Mouse (Mus musculus) liver, embryonic 12.5 days (tissue): ENCODE measurements around the gene Fuca2. TPM values are rescaled to one million over a fixed set of nuclear protein-coding genes. Genes with fewer than 3 reads are reported as not detected.
"Not testable (repeated sequence)": the region's sequence is repeated elsewhere in the genome, so short reads cannot be mapped to it uniquely, and the experiment has no call there.

Experiments
- ATAC-seq: fragments of 200-750 bp; cut with Nextera tagmentation; 2 replicates; pipeline ENCODE4 v1.8.0; 2017; ENCODE audit warnings: moderate number of reproducible peaks, mild to moderate bottlenecking, moderate library complexity
- H3K27ac ChIP-seq: fragments of 300-500 bp; sonication (generic); 2 replicates; pipeline ENCODE4 v1.5.1; 2016; ENCODE audit warnings: mild to moderate bottlenecking
- H3K27me3 ChIP-seq: fragments of 300-500 bp; sonication (generic); replicated peaks from 2 replicates; pipeline ENCODE4 v1.6.1; 2016; ENCODE audit warnings: mild to moderate bottlenecking, moderate library complexity
- H3K36me3 ChIP-seq: fragments of 300-500 bp; sonication (generic); 2 replicates; pipeline ENCODE4 v1.6.1; 2016; ENCODE audit warnings: mild to moderate bottlenecking, moderate library complexity
- H3K4me1 ChIP-seq: fragments of 300-500 bp; sonication (generic); 2 replicates; pipeline ENCODE4 v1.6.1; 2016
- H3K4me2 ChIP-seq: fragments of 300-500 bp; sonication (generic); 2 replicates; pipeline ENCODE4 v1.6.1; 2016; ENCODE audit warnings: mild to moderate bottlenecking, moderate library complexity
- H3K4me3 ChIP-seq: fragments of 300-500 bp; sonication (generic); 2 replicates; pipeline ENCODE4 v1.5.1; 2016; ENCODE audit warnings: mild to moderate bottlenecking, moderate library complexity
- H3K9ac ChIP-seq: fragments of 300-500 bp; sonication (generic); 2 replicates; pipeline ENCODE4 v1.6.1; 2016; ENCODE audit warnings: mild to moderate bottlenecking, moderate library complexity
- H3K9me3 ChIP-seq: fragments of 300-500 bp; sonication (generic); replicated peaks from 2 replicates; pipeline ENCODE4 v1.6.1; 2016; ENCODE audit warnings: mild to moderate bottlenecking, moderate library complexity
- WGBS: fragments of 180-500 bp; shearing (Covaris S2); methylation state at CpG from one replicate; pipeline ENCODE4 v1.1.7; 2016; ENCODE audit not compliant: insufficient replicate concordance; 5-methylcytosine and 5-hydroxymethylcytosine counted together
- polyA plus RNA-seq: library from polyadenylated mRNA; unstranded; fragments of >200 nt; fragmentation: Nextera tagmentation; extraction: Ambion mirVana; gene quantifications from 2 replicates; pipeline ENCODE4 v1.2.1, GENCODE M21; 2016

The Fuca2 gene
- polyA plus RNA-seq, result 57.7 and 59.6 TPM in 2 replicates

- peaks cover 6% of the 10 kb centered on the region; the same call in 1 of the 2 replicates for H3K27me3 ChIP-seq
- peak within 1 kb of the TSS; percentile 80 for H3K4me2 ChIP-seq
- H3K27ac ChIP-seq, result no peak within 1 kb of the TSS
- H3K9me3 ChIP-seq, result no peaks in the 10 kb centered on the region
- peaks cover 36% of the 10 kb centered on the region for H3K4me1 ChIP-seq
- H3K36me3 ChIP-seq, result peaks cover 12% of the 10 kb centered on the region
- H3K9ac ChIP-seq, result peak within 1 kb of the TSS; percentile 78; the same call in 1 of the 2 replicates
- 63% methylated on average over 2 of the region's 2 CpGs for WGBS
- no peak for ATAC-seq
- no peak within 1 kb of the TSS; the same call in 1 of the 2 replicates for H3K4me3 ChIP-seq
Observed at GRCm38 (mm10) chr10:13499331-13499730, at the start of gene Fuca2. Fuca2 (plus strand) TSS chr10:13499540.

GRCm38 (mm10) chr10:13451640-13452039, 47.7 kb upstream of the Fuca2 start:
- H3K9ac ChIP-seq, result no peak overlapping the region
- ATAC-seq, result no peak

DNA sequence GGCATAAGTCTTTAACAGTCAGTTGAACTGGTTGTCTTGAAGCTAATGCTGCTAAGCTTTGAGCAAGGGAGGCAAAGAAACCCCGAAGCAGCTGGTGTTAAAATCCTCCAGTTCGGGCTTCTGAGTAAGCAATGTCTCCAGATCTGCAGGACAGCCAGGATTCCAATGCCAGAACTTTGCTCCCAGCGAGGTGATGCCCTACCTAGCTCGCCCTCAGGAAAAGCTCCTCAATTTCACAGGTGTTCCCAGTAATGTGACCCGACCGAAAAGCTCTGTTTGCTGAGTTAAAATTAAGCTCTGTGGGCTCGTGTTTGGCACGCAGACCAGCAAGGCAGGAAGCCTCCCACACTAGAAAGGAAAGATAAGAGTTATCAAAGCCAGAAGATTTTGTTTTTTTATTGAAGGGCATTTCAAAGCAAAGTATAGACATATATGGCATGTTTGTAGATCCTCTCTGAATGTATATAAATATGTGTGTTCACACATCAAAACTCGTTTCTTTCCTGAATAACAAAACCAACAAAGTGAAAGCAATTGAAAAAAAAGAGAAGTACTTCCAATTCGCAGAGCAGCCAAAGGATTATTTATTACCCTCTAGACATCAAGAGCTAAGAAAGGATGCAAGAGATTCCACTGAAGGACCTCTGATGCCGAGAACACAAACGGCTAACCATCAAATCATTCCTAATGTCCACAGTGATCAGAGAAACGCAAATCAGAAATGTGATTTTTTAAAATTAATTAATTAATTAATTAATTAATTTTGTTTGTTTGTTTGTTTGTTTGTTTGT, 45.9 kb upstream of the Fuca2 start:
- Histone ChIP-seq H3K9me3 (no peaks in the 10 kb centered on the region), H3K9ac (no peak overlapping the region), H3K4me1 (peaks cover 6% of the 10 kb centered on the region; the same call in 1 of the 2 replicates), H3K4me2 (peak overlapping the region; percentile 20; the same call in 1 of the 2 replicates), H3K27me3 (no peaks in the 10 kb centered on the region), H3K36me3 (no peaks in the 10 kb centered on the region), H3K4me3 (no peak overlapping the region), H3K27ac (no peak overlapping the region)
- ATAC-seq, result no peak
- 43% methylated on average over 13 of the region's 13 CpGs for WGBS

More at GRCm38 (mm10) chr10:13451640-13452039, 47.7 kb upstream of the Fuca2 start:
- no peaks in the 10 kb centered on the region for H3K27me3 ChIP-seq
- 72% methylated on average over 6 of the region's 6 CpGs for WGBS
- no peaks in the 10 kb centered on the region for H3K9me3 ChIP-seq
- H3K4me3 ChIP-seq, result no peak overlapping the region
- H3K4me2 ChIP-seq, result no peak overlapping the region
- H3K27ac ChIP-seq, result no peak overlapping the region
- H3K36me3 ChIP-seq, result no peaks in the 10 kb centered on the region
- H3K4me1 ChIP-seq, result peaks cover 10% of the 10 kb centered on the region; the same call in 1 of the 2 replicates

DNA sequence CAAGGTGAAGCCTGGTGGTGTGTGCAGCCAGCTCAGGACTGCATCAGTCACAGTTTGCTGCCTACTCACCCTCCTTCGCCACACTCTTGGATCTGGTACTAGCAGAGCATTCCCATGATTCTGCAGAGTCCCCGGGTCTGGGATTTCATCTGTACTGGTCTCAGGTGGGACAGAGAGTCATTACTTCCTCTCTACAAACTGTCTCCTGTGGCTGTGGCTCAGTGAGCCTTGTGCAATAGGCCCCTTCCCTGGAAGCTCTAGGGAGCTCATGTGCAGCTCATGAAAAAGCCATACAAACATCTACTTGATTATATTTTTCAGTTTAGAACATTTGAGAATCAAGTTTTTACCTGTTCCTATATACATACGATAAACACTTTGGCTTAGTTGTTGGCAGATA, 35.0 kb upstream of the Fuca2 start:
- not testable (repeated sequence) for ATAC-seq, H3K4me2 ChIP-seq, H3K36me3 ChIP-seq, H3K9me3 ChIP-seq, H3K27ac ChIP-seq, H3K4me1 ChIP-seq, H3K9ac ChIP-seq, H3K4me3 ChIP-seq, H3K27me3 ChIP-seq
- 68% methylated on average over 3 of the region's 3 CpGs for WGBS

- H3K9me3 ChIP-seq, result no peaks in the 10 kb centered on the region
- 60% methylated on average over 5 of the region's 5 CpGs for WGBS
- no peak for ATAC-seq
Observed at GRCm38 (mm10) chr10:13466925-13467324, 32.4 kb upstream of the Fuca2 start.

DNA sequence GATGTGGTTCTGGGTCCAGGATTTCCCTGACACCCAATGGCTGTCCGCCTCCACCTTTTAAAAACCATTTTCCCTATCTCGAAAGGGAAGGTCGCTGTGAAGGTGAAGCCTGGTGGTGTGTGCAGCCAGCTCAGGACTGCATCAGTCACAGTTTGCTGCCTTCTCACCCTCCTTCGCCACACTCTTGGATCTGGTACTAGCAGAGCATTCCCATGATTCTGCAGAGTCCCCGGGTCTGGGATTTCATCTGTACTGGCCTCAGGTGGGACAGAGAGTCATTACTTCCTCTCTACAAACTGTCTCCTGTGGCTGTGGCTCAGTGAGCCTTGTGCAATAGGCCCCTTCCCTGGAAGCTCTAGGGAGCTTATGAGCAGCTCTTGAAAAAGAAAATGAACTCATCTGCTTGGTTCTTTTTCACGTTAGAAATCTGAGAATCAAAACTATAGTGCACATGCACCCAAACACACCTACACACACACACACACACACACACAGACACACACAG, 31.3 kb upstream of the Fuca2 start:
- H3K27ac ChIP-seq, H3K9me3 ChIP-seq, ATAC-seq, H3K36me3 ChIP-seq, H3K9ac ChIP-seq, H3K4me3 ChIP-seq, H3K4me1 ChIP-seq, H3K4me2 ChIP-seq: not testable (repeated sequence)
- 62% methylated on average over 6 of the region's 6 CpGs for WGBS
- peaks cover 23% of the 10 kb centered on the region for H3K27me3 ChIP-seq

More at GRCm38 (mm10) chr10:13466925-13467324, 32.4 kb upstream of the Fuca2 start:
- no peaks in the 10 kb centered on the region for H3K36me3 ChIP-seq
- H3K4me2 ChIP-seq, result no peak overlapping the region
- no peak overlapping the region for H3K4me3 ChIP-seq
- peaks cover 11% of the 10 kb centered on the region for H3K27me3 ChIP-seq
- H3K9ac ChIP-seq, result no peak overlapping the region
- H3K4me1 ChIP-seq, result no peaks in the 10 kb centered on the region
- H3K27ac ChIP-seq, result no peak overlapping the region

DNA sequence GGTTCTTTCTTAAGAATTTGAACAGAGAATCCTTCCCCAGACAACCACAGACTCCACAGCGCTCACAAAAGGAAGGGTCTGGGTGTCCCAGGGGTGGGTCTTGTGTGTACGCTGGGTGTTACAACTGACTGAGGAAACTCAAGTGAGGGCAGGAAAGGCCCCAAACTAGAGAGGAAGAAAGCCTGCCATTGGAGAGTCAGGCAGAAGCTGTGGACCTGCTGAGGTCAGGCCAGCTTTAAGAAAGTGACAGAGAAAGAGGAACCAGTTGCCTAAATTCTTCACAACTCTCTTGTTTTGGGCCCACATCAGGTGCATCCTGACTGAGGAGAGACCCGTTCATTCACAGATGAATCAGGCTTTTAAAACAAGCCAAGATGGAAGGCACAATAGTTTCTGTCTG, 29.1 kb upstream of the Fuca2 start:
- Histone ChIP-seq H3K36me3 (no peaks in the 10 kb centered on the region), H3K4me1 (peaks cover 15% of the 10 kb centered on the region), H3K9ac (no peak overlapping the region), H3K4me3 (no peak overlapping the region), H3K9me3 (no peaks in the 10 kb centered on the region), H3K27ac (0 out of 2 replicates have a peak overlapping the region, but pooled peaks have one; percentile 10), H3K4me2 (no peak overlapping the region), H3K27me3 (peaks cover 44% of the 10 kb centered on the region)
- 41% methylated on average over 3 of the region's 3 CpGs for WGBS
- ATAC-seq, result no peak

GRCm38 (mm10) chr10:13473287-13473832, 26.0 kb upstream of the Fuca2 start:
- H3K27me3 ChIP-seq, result peaks cover 60% of the 10 kb centered on the region
- ATAC-seq, result no peak
- WGBS, result 18% methylated on average over 17 of the region's 17 CpGs

DNA sequence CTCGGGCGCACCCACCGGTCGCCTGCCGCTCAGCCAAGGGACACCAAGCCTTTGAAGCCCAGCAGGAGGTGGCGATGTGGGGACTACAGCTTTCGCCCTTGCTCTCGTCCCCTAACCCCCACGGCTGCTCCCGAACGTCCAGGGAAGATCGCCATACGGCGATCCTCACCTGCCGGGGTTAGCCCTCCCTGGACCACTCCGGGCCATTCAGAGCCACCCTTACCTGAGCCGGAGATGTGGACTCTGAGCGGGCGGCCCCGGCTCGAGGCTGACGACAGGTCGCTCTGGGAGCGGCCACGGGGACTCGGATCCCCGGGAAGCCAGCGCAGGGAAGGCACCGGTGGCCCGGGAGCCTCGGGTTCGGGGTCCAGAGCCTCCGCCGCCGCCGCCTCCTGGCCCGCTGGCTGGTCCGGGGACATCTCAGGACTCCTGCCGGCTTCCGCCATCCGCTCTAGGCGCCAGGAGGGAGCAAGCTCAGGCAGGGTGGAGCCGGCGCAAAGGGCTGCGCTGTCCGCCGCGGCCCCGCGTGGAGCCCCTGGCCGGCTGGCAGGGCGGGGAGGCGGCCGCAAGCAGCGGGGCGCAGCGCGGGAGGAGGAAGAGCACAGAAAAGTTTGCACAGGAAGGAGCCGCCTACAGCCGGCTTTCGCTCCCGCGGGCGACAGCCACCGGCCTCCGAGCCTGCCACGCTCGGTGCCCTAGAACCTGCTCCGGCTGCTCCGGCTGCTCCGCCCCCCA, 25.3 kb upstream of the Fuca2 start, which contains the start of gene Phactr2:
Gene Phactr2, minus strand, starts transcription at position 580 of the 735 bp plus-strand sequence.
- Histone ChIP-seq H3K4me3 (peak within 1 kb of the TSS; percentile 61), H3K4me1 (peaks cover 15% of the 10 kb centered on the region), H3K36me3 (no peaks in the 10 kb centered on the region), H3K4me2 (peak within 1 kb of the TSS; percentile 84), H3K9ac (peak within 1 kb of the TSS; percentile 52), H3K27me3 (peaks cover 60% of the 10 kb centered on the region), H3K27ac (no peak within 1 kb of the TSS), H3K9me3 (no peaks in the 10 kb centered on the region)
- 1% methylated on average over 62 of the region's 71 CpGs for WGBS
- ATAC-seq, result peak; percentile 40; the same call in 1 of the 2 replicates

More at GRCm38 (mm10) chr10:13473287-13473832, 26.0 kb upstream of the Fuca2 start:
- Histone ChIP-seq H3K27ac (no peak overlapping the region), H3K4me1 (peaks cover 15% of the 10 kb centered on the region), H3K4me2 (peak overlapping the region; percentile 84), H3K4me3 (peak overlapping the region; percentile 61), H3K9ac (peak overlapping the region; percentile 52), H3K9me3 (no peaks in the 10 kb centered on the region), H3K36me3 (no peaks in the 10 kb centered on the region)

DNA sequence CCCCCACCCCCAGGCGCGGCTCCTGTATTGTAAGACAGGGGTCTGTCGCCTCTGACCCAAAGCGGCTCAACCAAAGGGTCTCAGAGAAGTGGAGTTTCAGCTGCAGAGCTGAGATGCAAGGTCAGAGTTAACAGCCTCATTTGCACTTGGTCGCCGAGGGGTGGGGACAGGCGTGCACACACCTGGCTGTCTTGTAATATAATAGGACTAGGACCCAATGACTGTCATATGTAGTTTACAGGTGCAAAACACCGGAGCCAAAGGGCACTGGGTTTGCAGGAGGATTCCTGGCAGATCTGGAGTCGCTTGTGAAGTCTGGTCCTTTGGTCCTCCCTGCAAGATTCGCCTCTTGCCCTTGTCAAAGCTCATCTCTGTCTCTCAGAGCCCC, 24.8 kb upstream of the Fuca2 start:
- Histone ChIP-seq H3K36me3 (no peaks in the 10 kb centered on the region), H3K27me3 (peaks cover 60% of the 10 kb centered on the region), H3K4me2 (peak overlapping the region; percentile 84), H3K27ac (no peak overlapping the region), H3K4me1 (peaks cover 15% of the 10 kb centered on the region), H3K9me3 (no peaks in the 10 kb centered on the region), H3K4me3 (peak overlapping the region; percentile 61), H3K9ac (peak overlapping the region; percentile 52)
- 3% methylated on average over 10 of the region's 10 CpGs for WGBS
- 0 out of 2 replicates have a peak, but pooled peaks have one; percentile 18 for ATAC-seq

- peak overlapping the region; percentile 84; the same call in 1 of the 2 replicates for H3K4me2 ChIP-seq
- H3K36me3 ChIP-seq, result no peaks in the 10 kb centered on the region
- no peak overlapping the region for H3K27ac ChIP-seq
- H3K9ac ChIP-seq, result no peak overlapping the region
- 19% methylated on average over 7 of the region's 7 CpGs for WGBS
- no peak overlapping the region for H3K4me3 ChIP-seq
- H3K27me3 ChIP-seq, result peaks cover 60% of the 10 kb centered on the region
- no peaks in the 10 kb centered on the region for H3K9me3 ChIP-seq
- H3K4me1 ChIP-seq, result peaks cover 15% of the 10 kb centered on the region
- no peak for ATAC-seq
Observed at GRCm38 (mm10) chr10:13475121-13475520, 24.2 kb upstream of the Fuca2 start.
